Mouse (Mus musculus) forebrain, embryonic 14.5 days (tissue): Measurements from ENCODE around the gene Uck2. TPM values are rescaled to one million over a fixed set of nuclear protein-coding genes. Genes with fewer than 3 reads are reported as not detected.

ENCODE experiments used
- ATAC-seq: fragments of 200-750 bp; cut with Nextera tagmentation; 2 replicates; pipeline ENCODE4 v1.8.0; 2017; ENCODE audit warnings: mild to moderate bottlenecking, moderate library complexity
- DNase-seq: peaks from one replicate; pipeline ENCODE4 v3.0.0-alpha.2; 2015; ENCODE audit warnings: low spot score
- H3K27ac ChIP-seq: fragments of 300-500 bp; sonication (generic); 2 replicates; pipeline ENCODE4 v1.5.1; 2014; ENCODE audit warnings: low read depth, mild to moderate bottlenecking, control low read depth, low read length, moderate library complexity
- H3K27me3 ChIP-seq: fragments of 300-500 bp; sonication (generic); replicated peaks from 2 replicates; pipeline ENCODE4 v1.6.1; 2014; ENCODE audit warnings: low read length, control low read depth, mixed read lengths; ENCODE audit not compliant: control insufficient read depth, insufficient read depth
- H3K36me3 ChIP-seq: fragments of 300-500 bp; sonication (generic); 2 replicates; pipeline ENCODE4 v1.6.1; 2014; ENCODE audit warnings: low read length, control low read depth; ENCODE audit not compliant: control insufficient read depth, insufficient read depth
- H3K4me1 ChIP-seq: fragments of 300-500 bp; sonication (generic); 2 replicates; pipeline ENCODE4 v1.6.1; 2014; ENCODE audit warnings: antibody characterized with exemption, low read length, control low read depth; ENCODE audit not compliant: control insufficient read depth, insufficient read depth
- H3K4me2 ChIP-seq: fragments of 300-500 bp; sonication (generic); 2 replicates; pipeline ENCODE4 v1.6.1; 2014; ENCODE audit warnings: mild to moderate bottlenecking, control low read depth, low read length
- H3K4me3 ChIP-seq: fragments of 300-500 bp; sonication (generic); 2 replicates; pipeline ENCODE4 v1.5.1; 2014; ENCODE audit warnings: low read depth, low read length, control low read depth
- H3K9ac ChIP-seq: fragments of 300-500 bp; sonication (generic); 2 replicates; pipeline ENCODE4 v1.6.1; 2014; ENCODE audit warnings: mild to moderate bottlenecking, low read length, control low read depth, moderate library complexity
- H3K9me3 ChIP-seq: fragments of 300-500 bp; sonication (generic); replicated peaks from 2 replicates; pipeline ENCODE4 v1.6.1; 2016; ENCODE audit warnings: low read length, control low read depth, mixed read lengths; ENCODE audit not compliant: control insufficient read depth
- WGBS: fragments of 180-500 bp; shearing (Covaris S2); extraction: QIAGEN DNeasy Blood & Tissue Kit; methylation state at CpG from one replicate; pipeline ENCODE4 v1.1.7; 2014; 5-methylcytosine and 5-hydroxymethylcytosine counted together
- polyA plus RNA-seq: library from polyadenylated mRNA; unstranded; fragments of >200 nt; fragmentation: Nextera tagmentation; extraction: Ambion mirVana; gene quantifications from 2 replicates; pipeline ENCODE4 v1.2.1, GENCODE M21; 2014

Uck2 gene
- polyA plus RNA-seq, 1 experiment from 2014 or later = 54.1 TPM

GRCm38 (mm10) chr1:167305501-167306137, 20.5 kb upstream of the Uck2 start:
- Histone ChIP-seq H3K4me1 (peaks cover 4% of the 10 kb centered on the region), H3K27me3 (no peaks in the 10 kb centered on the region), H3K9ac (no peak overlapping the region), H3K36me3 (no peaks in the 10 kb centered on the region), H3K9me3 (no peaks in the 10 kb centered on the region), H3K4me3 (no peak overlapping the region), H3K27ac (no peak overlapping the region), H3K4me2 (no peak overlapping the region)
- ATAC-seq (no peak), DNase-seq (no peak)
- WGBS = 65% methylated on average over 7 of the region's 7 CpGs

GRCm38 (mm10) chr1:167300122-167300521, 15.0 kb upstream of the Uck2 start:
- Histone ChIP-seq H3K9ac (no peak overlapping the region), H3K4me2 (no peak overlapping the region), H3K9me3 (no peaks in the 10 kb centered on the region), H3K27ac (no peak overlapping the region), H3K36me3 (no peaks in the 10 kb centered on the region), H3K27me3 (no peaks in the 10 kb centered on the region), H3K4me1 (no peaks in the 10 kb centered on the region), H3K4me3 (no peak overlapping the region)
- 100% methylated on average over 2 of the region's 2 CpGs for WGBS
- no peak for DNase-seq
- no peak for ATAC-seq

GRCm38 (mm10) chr1:167295679-167296402, 10.7 kb upstream of the Uck2 start:
- Histone ChIP-seq H3K4me3 (no peak overlapping the region), H3K4me1 (no peaks in the 10 kb centered on the region), H3K4me2 (no peak overlapping the region), H3K27ac (no peak overlapping the region), H3K36me3 (no peaks in the 10 kb centered on the region), H3K9ac (no peak overlapping the region), H3K27me3 (no peaks in the 10 kb centered on the region), H3K9me3 (no peaks in the 10 kb centered on the region)
- ATAC-seq (no peak), DNase-seq (no peak)
- WGBS = 70% methylated on average over 13 of the region's 13 CpGs

DNA sequence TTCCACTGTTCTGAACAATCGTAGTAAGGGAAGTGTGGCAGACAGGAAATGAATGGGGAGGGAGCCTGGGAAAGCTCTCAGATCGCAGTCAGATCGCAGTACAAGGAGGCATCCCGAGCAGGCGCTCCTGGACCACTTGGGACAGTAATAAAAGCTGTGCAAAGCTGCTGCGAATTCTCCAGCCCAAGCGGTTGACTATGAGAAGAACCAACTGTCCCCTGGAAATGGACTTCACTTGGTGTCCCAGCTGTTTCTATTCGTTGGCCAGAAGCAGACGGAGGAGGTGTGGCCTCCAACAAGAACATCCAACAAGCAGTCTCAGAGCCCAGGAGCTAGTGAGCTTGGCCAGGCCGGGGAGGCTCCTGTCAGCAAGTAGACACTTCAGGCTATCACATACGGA, 7.3 kb upstream of the Uck2 start:
- no peak for DNase-seq
- Histone ChIP-seq H3K4me3 (no peak overlapping the region), H3K9me3 (no peaks in the 10 kb centered on the region), H3K27ac (no peak overlapping the region), H3K4me1 (peaks cover 8% of the 10 kb centered on the region), H3K27me3 (no peaks in the 10 kb centered on the region), H3K4me2 (no peak overlapping the region), H3K36me3 (no peaks in the 10 kb centered on the region), H3K9ac (no peak overlapping the region)
- WGBS = 66% methylated on average over 11 of the region's 11 CpGs
- no peak for ATAC-seq

DNA sequence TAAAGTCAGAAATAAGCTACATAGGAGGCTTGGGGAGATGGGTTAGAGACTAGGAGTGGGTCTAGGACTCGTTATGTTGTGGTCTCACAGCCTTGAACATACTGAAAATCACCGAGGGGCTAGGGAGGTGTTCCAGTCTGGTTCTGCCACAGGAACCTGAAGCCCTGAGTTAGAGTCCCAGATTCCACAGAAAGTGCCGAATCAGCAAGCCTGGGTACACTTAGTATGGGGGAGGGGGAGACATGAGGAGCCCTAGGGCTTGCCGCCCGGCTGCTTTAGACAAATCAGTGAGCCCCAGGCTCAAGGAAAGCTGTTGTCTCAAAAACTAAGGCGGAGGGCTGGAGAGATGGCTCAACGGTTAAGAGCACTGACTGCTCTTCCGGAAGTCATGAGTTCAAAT, 6.5 kb upstream of the Uck2 start:
- H3K9ac ChIP-seq = no peak overlapping the region
- H3K27me3 ChIP-seq = no peaks in the 10 kb centered on the region
- no peak overlapping the region for H3K4me3 ChIP-seq
- peaks cover 8% of the 10 kb centered on the region for H3K4me1 ChIP-seq
- ATAC-seq (no peak), DNase-seq (no peak)
- H3K27ac ChIP-seq = no peak overlapping the region
- H3K36me3 ChIP-seq = no peaks in the 10 kb centered on the region
- no peaks in the 10 kb centered on the region for H3K9me3 ChIP-seq
- 79% methylated on average over 8 of the region's 8 CpGs for whole genome bisulfite sequencing
- no peak overlapping the region for H3K4me2 ChIP-seq

- no peak for DNase-seq
- ATAC-seq = no peak
- WGBS = 21% methylated on average over 6 of the region's 6 CpGs
- Histone ChIP-seq H3K36me3 (no peaks in the 10 kb centered on the region), H3K27me3 (no peaks in the 10 kb centered on the region), H3K9me3 (no peaks in the 10 kb centered on the region), H3K4me3 (no peak overlapping the region), H3K4me1 (peaks cover 12% of the 10 kb centered on the region), H3K9ac (no peak overlapping the region), H3K27ac (no peak overlapping the region), H3K4me2 (no peak overlapping the region)
These were observed 5.1 kb upstream of the Uck2 start for GRCm38 (mm10) chr1:167290263-167290592.

DNA sequence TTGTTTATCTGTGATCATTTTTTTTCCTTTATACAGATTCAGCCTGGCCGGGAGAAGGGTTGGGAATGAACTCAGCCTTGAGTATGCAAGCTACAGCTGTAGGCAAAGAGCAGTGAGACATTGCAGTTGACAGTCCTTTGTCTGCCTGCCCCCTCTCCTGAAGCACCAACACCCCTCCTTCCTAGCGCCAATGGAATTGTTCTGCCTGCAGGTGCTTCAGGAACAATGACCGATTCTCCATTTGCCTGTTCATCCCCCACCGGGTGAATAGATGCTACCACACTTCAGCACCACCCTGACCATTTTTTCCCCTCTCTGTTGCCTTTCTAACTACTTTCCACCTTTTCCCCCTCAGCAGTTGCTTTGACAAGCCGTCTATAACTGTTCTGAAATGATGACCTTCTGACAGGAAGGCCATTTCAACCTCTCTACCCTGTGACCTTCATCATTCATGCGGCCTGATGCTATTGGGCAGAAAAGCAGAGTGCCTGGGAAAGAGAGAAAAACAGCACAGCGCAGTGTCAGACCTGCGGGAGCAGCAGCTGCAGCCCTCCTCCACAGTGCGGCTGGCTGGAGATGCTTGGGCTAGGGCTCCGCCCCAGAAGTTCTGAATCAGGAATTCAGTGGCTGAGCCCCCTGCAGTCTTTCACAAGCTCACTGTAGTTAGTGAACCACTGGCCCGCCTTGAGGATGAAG, 4.6 kb upstream of the Uck2 start:
- Histone ChIP-seq H3K4me1 (peaks cover 12% of the 10 kb centered on the region), H3K4me2 (0 out of 2 replicates have a peak overlapping the region, but pooled peaks have one; percentile 16), H3K4me3 (no peak overlapping the region), H3K27me3 (no peaks in the 10 kb centered on the region), H3K27ac (no peak overlapping the region), H3K36me3 (no peaks in the 10 kb centered on the region), H3K9me3 (no peaks in the 10 kb centered on the region), H3K9ac (no peak overlapping the region)
- peak; percentile 60 for ATAC-seq
- WGBS = 4% methylated on average over 11 of the region's 11 CpGs
- peak; percentile 47 for DNase-seq

GRCm38 (mm10) chr1:167288665-167289538, 3.8 kb upstream of the Uck2 start:
- H3K4me1 ChIP-seq = peaks cover 12% of the 10 kb centered on the region
- H3K9ac ChIP-seq = no peak overlapping the region
- 51% methylated on average over 11 of the region's 11 CpGs for WGBS
- DNase-seq (no peak), ATAC-seq (no peak)
- no peaks in the 10 kb centered on the region for H3K9me3 ChIP-seq
- no peak overlapping the region for H3K4me3 ChIP-seq
- no peaks in the 10 kb centered on the region for H3K27me3 ChIP-seq
- H3K27ac ChIP-seq = no peak overlapping the region
- no peaks in the 10 kb centered on the region for H3K36me3 ChIP-seq
- no peak overlapping the region for H3K4me2 ChIP-seq
